Mouse (Mus musculus): ENCODE results near the gene Fam166b. TPM values are rescaled to one million over a fixed set of nuclear protein-coding genes. Genes with fewer than 3 reads are reported as not detected.

Fam166b gene
- polyA plus RNA-seq, 1 experiment from 2014 or later = 0.50 TPM

Other genes with a start within 250 kb of the Fam166b start
- gene Atp8b5, start 162.0 kb downstream of the Fam166b start, polyA plus RNA-seq (2015; fragmentation: Nextera tagmentation; extraction: Ambion mirVana) = 0.66 and 0.77 TPM in 2 replicates
- 10.3 and 13.4 TPM in 2 replicates for gene Rusc2, start 47.2 kb downstream of the Fam166b start, polyA plus RNA-seq (2015; fragmentation: Nextera tagmentation; extraction: Ambion mirVana)
- 3.0 and 3.5 TPM in 2 replicates for gene Tesk1, start 12.8 kb upstream of the Fam166b start, polyA plus RNA-seq (2015; fragmentation: Nextera tagmentation; extraction: Ambion mirVana)
- gene Cd72, start 25.5 kb upstream of the Fam166b start, polyA plus RNA-seq (2015; fragmentation: Nextera tagmentation; extraction: Ambion mirVana) = 3.3 and 4.1 TPM in 2 replicates
- gene Sit1, start 54.6 kb upstream of the Fam166b start, polyA plus RNA-seq (2015; fragmentation: Nextera tagmentation; extraction: Ambion mirVana) = not detected in 2 replicates
- gene Ccdc107, start 63.8 kb upstream of the Fam166b start, polyA plus RNA-seq (2015; fragmentation: Nextera tagmentation; extraction: Ambion mirVana) = 73.5 and 89.4 TPM in 2 replicates
- gene Arhgef39, start 70.6 kb upstream of the Fam166b start, polyA plus RNA-seq (2015; fragmentation: Nextera tagmentation; extraction: Ambion mirVana) = 45.3 and 47.7 TPM in 2 replicates
- gene Car9, start 77.8 kb upstream of the Fam166b start, polyA plus RNA-seq (2015; fragmentation: Nextera tagmentation; extraction: Ambion mirVana) = 1.5 and 2.7 TPM in 2 replicates
- gene Tpm2, start 94.6 kb upstream of the Fam166b start, polyA plus RNA-seq (2015; fragmentation: Nextera tagmentation; extraction: Ambion mirVana) = 233 and 312 TPM in 2 replicates
- 80.2 and 83.0 TPM in 2 replicates for gene Creb3, start 133.2 kb upstream of the Fam166b start, polyA plus RNA-seq (2015; fragmentation: Nextera tagmentation; extraction: Ambion mirVana)
- 66.5 and 69.1 TPM in 2 replicates for gene Tln1, start 133.6 kb upstream of the Fam166b start, polyA plus RNA-seq (2015; fragmentation: Nextera tagmentation; extraction: Ambion mirVana)
- 32.3 and 33.0 TPM in 2 replicates for gene Rgp1, start 149.6 kb upstream of the Fam166b start, polyA plus RNA-seq (2015; fragmentation: Nextera tagmentation; extraction: Ambion mirVana)
- 25.8 and 26.3 TPM in 2 replicates for gene Gba2, start 149.7 kb upstream of the Fam166b start, polyA plus RNA-seq (2015; fragmentation: Nextera tagmentation; extraction: Ambion mirVana)
- 0.89 and 3.1 TPM in 2 replicates for gene Msmp, start 155.4 kb upstream of the Fam166b start, polyA plus RNA-seq (2015; fragmentation: Nextera tagmentation; extraction: Ambion mirVana)
- 9.1 and 9.5 TPM in 2 replicates for gene Npr2, start 202.8 kb upstream of the Fam166b start, polyA plus RNA-seq (2015; fragmentation: Nextera tagmentation; extraction: Ambion mirVana)
- 1.4 TPM in 2 replicates for gene Spag8, start 224.5 kb upstream of the Fam166b start, polyA plus RNA-seq (2015; fragmentation: Nextera tagmentation; extraction: Ambion mirVana)
- gene Hint2, start 227.3 kb upstream of the Fam166b start, polyA plus RNA-seq (2015; fragmentation: Nextera tagmentation; extraction: Ambion mirVana) = 125 and 134 TPM in 2 replicates
- gene Tmem8b, start 239.8 kb upstream of the Fam166b start, polyA plus RNA-seq (2015; fragmentation: Nextera tagmentation; extraction: Ambion mirVana) = 2.8 and 4.7 TPM in 2 replicates
- gene Fam221b, start 240.0 kb upstream of the Fam166b start, polyA plus RNA-seq (2015; fragmentation: Nextera tagmentation; extraction: Ambion mirVana) = 1.6 and 3.2 TPM in 2 replicates